Mouse (Mus musculus) erythroblast, embryonic 14.5 days (primary cell): ENCODE data around the gene Pid1. TPM values are rescaled to one million over a fixed set of nuclear protein-coding genes. Genes with fewer than 3 reads are reported as not detected.

Experiments
- H3K27me3 ChIP-seq: 2 replicates; pipeline ENCODE4 v1.6.1; 2012; ENCODE audit warnings: inconsistent platforms; ENCODE audit not compliant: control insufficient read depth
- H3K36me3 ChIP-seq: 2 replicates; pipeline ENCODE4 v1.6.1; 2012; ENCODE audit warnings: mild to moderate bottlenecking, inconsistent platforms; ENCODE audit not compliant: control insufficient read depth
- H3K4me1 ChIP-seq: 2 replicates; pipeline ENCODE4 v1.6.1; 2012; ENCODE audit warnings: inconsistent platforms; ENCODE audit not compliant: control insufficient read depth
- H3K4me3 ChIP-seq: replicated peaks from 2 replicates; pipeline ENCODE3; 2012; ENCODE audit warnings: moderate library complexity, mild to moderate bottlenecking, inconsistent platforms
- H3K9me3 ChIP-seq: 2 replicates; pipeline ENCODE4 v1.6.1; 2012; ENCODE audit warnings: low read length, inconsistent platforms, mixed read lengths; ENCODE audit not compliant: control insufficient read depth
- GATA1 ChIP-seq: IDR thresholded peaks from 2 replicates; pipeline ENCODE4 v1.6.1; 2012; ENCODE audit warnings: low read length, inconsistent platforms, mixed read lengths
- TAL1 ChIP-seq: IDR thresholded peaks from 3 replicates; pipeline ENCODE4 v1.6.1; 2012; ENCODE audit warnings: low read length, inconsistent platforms, mixed read lengths
- polyA plus RNA-seq: library from polyadenylated mRNA; stranded (reverse); fragments of >175 nt; gene quantifications from 2 replicates; pipeline ENCODE4 v1.2.3, GENCODE M21; 2012

The Pid1 gene
- polyA plus RNA-seq, 1 experiment, result 0.05 TPM

DNA sequence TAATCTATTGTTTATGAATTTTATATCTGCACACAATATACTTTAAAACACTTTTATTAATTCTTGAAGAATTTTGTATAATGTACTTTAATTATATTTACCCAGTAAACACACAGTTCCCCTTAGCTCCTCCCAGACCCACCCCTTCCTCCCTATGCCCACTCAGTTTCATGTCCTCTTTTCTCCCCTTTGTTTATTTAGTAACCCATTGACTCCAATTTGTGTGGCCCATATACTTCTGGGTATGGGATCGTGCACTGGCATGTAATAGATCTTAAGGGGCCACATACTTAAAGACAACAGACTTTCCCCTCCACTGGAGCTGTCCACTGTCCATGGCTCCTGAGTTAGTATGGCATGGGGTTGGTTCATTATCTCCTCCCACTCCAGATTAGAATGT lies 112.8 kb downstream of the Pid1 start:
- no peak for TF ChIP-seq TAL1
- no peak for TF ChIP-seq GATA1
- no peaks in the 10 kb centered on the region for H3K27me3 ChIP-seq
- no peak overlapping the region for H3K4me3 ChIP-seq
- no peaks in the 10 kb centered on the region for H3K36me3 ChIP-seq
- H3K4me1 ChIP-seq, result no peaks in the 10 kb centered on the region
- no peaks in the 10 kb centered on the region for H3K9me3 ChIP-seq

DNA sequence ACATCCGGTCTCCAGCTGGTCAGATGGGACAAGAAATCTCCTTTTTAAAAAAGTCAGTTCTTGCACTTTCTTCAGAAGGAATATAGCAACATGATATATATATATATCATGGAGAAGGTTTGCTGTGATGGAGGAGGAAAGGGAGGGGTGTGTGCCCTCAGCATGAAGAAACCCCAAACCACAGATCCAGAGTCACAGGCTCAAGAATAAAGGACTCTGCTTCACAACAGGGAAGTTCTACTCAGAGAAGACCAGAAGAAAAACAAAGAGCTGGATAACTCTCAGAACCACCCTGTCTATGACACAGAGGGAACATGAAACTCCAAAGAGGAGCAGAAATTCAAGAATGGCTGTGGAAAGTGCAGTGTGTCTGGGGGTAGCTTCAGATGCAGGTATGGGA lies 113.2 kb downstream of the Pid1 start:
- TF ChIP-seq GATA1 (no peak), TAL1 (no peak)
- no peaks in the 10 kb centered on the region for H3K4me1 ChIP-seq
- H3K36me3 ChIP-seq, result no peaks in the 10 kb centered on the region
- H3K4me3 ChIP-seq, result no peak overlapping the region
- H3K9me3 ChIP-seq, result no peaks in the 10 kb centered on the region
- no peaks in the 10 kb centered on the region for H3K27me3 ChIP-seq

DNA sequence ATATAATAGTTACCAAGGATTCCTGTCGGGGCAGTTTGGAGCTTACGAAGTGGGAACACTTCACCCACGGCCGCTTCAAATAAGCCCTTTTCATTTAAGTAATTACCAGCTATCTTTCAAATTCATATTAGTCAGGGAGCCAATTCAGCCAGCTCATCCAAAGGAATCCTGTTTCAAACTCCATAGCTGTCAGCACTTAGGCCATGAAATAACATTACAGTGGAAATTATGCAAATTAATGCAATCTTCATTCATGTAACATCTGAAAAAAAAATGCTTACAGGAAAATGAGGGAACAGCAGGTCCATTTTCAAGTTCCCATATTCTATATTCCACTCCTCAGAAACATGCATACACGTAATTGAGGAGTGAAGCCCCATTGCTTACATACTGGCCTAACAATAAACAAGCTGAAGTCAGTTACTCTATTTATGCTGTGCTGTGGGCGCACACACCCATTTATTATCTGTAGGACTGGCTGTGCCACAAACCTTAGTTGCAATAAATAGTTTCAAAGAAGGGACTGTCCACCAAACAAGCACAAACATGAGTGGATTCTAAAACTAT lies 114.1 kb downstream of the Pid1 start:
- TF ChIP-seq GATA1 (no peak), TAL1 (no peak)
- no peaks in the 10 kb centered on the region for H3K36me3 ChIP-seq
- no peaks in the 10 kb centered on the region for H3K27me3 ChIP-seq
- H3K4me1 ChIP-seq, result no peaks in the 10 kb centered on the region
- no peak overlapping the region for H3K4me3 ChIP-seq
- H3K9me3 ChIP-seq, result no peaks in the 10 kb centered on the region

DNA sequence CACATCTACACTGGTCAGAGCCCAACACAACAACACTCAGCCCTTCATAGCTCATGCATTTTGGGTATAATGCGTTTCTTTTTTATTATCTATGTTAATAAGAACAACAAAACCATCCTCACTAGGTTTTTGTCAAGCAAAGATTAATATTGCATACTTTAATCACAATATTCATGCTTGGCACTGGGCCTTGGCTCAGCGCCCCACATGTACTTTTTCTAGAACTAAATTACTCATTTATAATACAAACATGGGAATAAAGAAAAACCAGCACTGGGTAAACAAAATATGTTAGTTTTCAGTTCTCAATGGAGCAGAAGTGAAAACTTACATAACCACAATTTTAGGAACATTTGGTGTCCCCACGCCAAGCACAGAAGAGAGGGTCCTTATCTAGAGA lies 116.9 kb downstream of the Pid1 start:
- H3K4me3 ChIP-seq, result no peak overlapping the region
- H3K27me3 ChIP-seq, result no peaks in the 10 kb centered on the region
- no peaks in the 10 kb centered on the region for H3K9me3 ChIP-seq
- TF ChIP-seq GATA1 (no peak), TAL1 (no peak)
- no peaks in the 10 kb centered on the region for H3K4me1 ChIP-seq
- H3K36me3 ChIP-seq, result no peaks in the 10 kb centered on the region

DNA sequence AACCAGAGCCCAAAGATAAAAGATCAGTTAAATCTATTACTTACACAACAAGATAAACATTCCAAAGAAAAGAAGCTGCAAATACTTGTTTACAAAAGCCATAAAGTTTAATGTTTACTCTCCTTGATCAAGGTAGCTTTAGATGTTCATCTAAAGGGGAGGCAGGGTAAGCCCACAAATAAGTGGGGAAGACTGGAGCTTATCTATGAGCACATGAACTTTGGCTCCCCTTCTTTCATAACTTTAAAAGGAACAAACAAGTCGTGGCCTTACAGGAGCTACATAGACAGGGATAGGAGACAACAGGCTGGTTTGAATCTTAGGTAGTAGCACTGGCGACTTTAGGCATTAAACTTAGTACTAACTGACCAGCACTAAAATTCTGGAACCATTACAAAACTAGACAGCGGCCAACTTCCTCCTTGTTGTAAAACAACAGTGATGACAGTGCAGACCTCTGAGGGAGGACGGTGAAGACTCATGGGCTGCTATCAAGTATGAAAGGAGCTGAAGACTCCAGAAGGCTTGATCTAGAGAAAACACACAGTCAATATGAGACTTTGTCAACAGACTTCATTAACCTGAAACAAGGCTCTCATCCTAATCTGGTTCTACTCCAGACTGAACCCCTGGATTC lies 122.7 kb downstream of the Pid1 start:
- no peaks in the 10 kb centered on the region for H3K4me1 ChIP-seq
- no peak overlapping the region for H3K4me3 ChIP-seq
- no peaks in the 10 kb centered on the region for H3K27me3 ChIP-seq
- H3K9me3 ChIP-seq, result peaks cover 2% of the 10 kb centered on the region; the same call in 1 of the 2 replicates
- no peak for TF ChIP-seq TAL1
- no peak for TF ChIP-seq GATA1
- H3K36me3 ChIP-seq, result no peaks in the 10 kb centered on the region

DNA sequence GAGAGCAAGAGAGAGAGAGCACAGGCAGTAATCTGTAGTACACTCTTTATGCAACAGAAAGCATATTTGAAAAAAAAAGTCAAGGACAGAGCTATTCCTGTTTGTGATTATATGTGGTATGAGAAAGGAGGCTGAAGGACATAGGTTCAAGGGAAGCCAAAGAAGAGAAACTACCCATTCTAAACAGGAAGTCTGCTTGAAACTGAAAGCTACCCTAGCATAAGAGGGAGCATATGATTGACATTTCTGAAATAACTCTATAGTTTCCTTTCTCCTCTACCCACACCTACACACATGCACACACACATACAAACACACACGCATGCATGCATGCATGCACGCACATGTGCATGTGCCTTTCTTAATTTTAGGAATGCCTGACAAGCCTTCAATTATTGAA lies 123.8 kb downstream of the Pid1 start:
- Histone ChIP-seq H3K4me3 (no peak overlapping the region), H3K9me3 (peaks cover 2% of the 10 kb centered on the region; the same call in 1 of the 2 replicates), H3K27me3 (no peaks in the 10 kb centered on the region), H3K36me3 (no peaks in the 10 kb centered on the region), H3K4me1 (no peaks in the 10 kb centered on the region)
- no peak for TF ChIP-seq GATA1
- TF ChIP-seq TAL1, result no peak

DNA sequence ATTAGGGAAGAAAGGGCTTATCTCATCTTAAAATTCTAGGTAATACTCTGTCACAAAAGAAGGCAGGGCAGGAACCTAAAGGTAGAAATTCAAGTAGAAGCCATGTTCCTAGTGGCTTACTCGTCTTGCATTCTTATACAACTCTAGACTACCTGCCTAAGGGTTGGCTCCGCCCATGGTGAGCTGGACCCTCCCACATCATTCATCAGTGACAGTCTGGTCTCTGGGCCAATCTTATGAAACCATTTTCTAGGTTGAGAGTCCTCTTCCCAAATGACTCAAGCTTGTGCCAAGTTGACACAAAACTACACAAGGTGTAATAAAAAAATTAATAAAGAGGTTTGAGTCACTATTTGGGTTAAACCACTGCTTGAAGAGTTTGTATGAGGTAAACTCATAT lies 133.5 kb downstream of the Pid1 start:
- H3K4me1 ChIP-seq, result no peaks in the 10 kb centered on the region
- no peaks in the 10 kb centered on the region for H3K27me3 ChIP-seq
- H3K36me3 ChIP-seq, result no peaks in the 10 kb centered on the region
- peaks cover 23% of the 10 kb centered on the region for H3K9me3 ChIP-seq
- H3K4me3 ChIP-seq, result no peak overlapping the region
- no peak for TF ChIP-seq GATA1
- no peak for TF ChIP-seq TAL1

DNA sequence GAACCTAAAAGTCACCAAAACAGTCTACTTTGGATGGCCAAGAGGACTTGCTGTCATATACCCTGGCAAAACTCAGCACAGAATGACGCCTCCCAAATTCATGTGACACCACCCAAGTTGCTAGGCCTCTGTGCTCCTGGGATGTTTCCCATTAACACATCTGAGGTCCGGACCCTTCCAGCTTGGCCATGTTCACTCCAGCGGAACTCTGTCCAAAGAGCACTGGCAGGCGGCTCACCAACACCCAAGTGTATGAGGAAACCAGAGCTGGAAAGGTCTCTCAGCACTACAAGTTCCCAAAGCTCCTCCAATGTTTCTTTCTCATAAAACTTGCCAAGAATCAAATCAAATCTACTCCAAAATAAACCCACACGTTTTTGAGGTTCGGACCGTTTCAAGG lies 138.4 kb downstream of the Pid1 start:
- peaks cover 21% of the 10 kb centered on the region for H3K9me3 ChIP-seq
- no peaks in the 10 kb centered on the region for H3K27me3 ChIP-seq
- no peak for TF ChIP-seq TAL1
- no peak overlapping the region for H3K4me3 ChIP-seq
- H3K4me1 ChIP-seq, result no peaks in the 10 kb centered on the region
- no peaks in the 10 kb centered on the region for H3K36me3 ChIP-seq

DNA sequence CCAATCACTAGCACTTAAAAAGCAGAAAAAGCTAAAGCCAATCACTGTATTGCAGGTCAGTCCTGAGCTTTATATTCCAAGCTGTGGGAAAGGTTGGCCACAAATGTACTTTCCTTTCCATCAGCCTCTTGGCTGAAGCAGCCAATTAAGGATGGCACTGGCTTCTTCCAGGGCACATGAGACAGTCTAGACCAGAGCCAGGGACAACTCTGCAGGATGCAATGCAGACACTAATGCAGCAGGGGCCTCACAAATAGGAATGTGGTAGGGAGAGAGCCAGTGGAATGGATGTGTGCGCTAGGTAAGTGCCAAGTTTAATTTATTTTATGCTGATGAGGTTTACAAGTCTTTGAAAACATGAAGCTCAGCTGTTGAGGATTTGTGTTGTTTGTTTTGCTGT lies 141.9 kb downstream of the Pid1 start:
- no peaks in the 10 kb centered on the region for H3K27me3 ChIP-seq
- no peak for TF ChIP-seq GATA1
- no peak for TF ChIP-seq TAL1
- H3K9me3 ChIP-seq, result peaks cover 22% of the 10 kb centered on the region
- H3K4me3 ChIP-seq, result no peak overlapping the region
- no peaks in the 10 kb centered on the region for H3K36me3 ChIP-seq
- no peaks in the 10 kb centered on the region for H3K4me1 ChIP-seq

DNA sequence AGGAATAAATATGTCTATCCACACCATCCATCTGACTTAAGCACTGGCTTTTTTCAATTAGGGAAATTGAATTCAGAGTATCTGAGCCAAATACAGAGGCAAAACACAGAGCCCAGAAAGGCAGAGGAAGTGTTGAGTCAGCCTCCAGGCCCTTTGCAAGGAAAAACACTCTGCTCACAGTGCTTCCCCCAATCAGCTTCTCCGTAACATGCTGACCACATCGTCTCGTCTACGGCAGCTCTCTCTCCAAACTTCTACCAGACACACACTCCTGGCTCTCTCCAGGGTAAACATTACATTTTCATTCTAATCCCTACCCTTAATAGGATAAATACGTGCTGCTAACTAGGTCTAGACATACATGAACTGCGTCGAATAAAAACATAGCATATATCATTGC lies 145.4 kb downstream of the Pid1 start:
- no peaks in the 10 kb centered on the region for H3K27me3 ChIP-seq
- H3K9me3 ChIP-seq, result peaks cover 7% of the 10 kb centered on the region; the same call in 1 of the 2 replicates
- H3K4me1 ChIP-seq, result no peaks in the 10 kb centered on the region
- no peak overlapping the region for H3K4me3 ChIP-seq
- H3K36me3 ChIP-seq, result no peaks in the 10 kb centered on the region
- TF ChIP-seq TAL1, result no peak
- TF ChIP-seq GATA1, result no peak
